Mouse (Mus musculus): ENCODE data around the gene Mkln1. TPM values are rescaled to one million over a fixed set of nuclear protein-coding genes. Genes with fewer than 3 reads are reported as not detected.

The Mkln1 gene
- polyA plus RNA-seq, 1 experiment from 2014 or later: 207 TPM

- H3K27ac ChIP-seq: no peak overlapping the region
- H3K27me3 ChIP-seq (ENCODE audit: poor library complexity, severe bottlenecking): no peaks in the 10 kb centered on the region
- no peak for DNase-seq (ENCODE audit: extremely low spot score, low spot score)
- no peaks in the 10 kb centered on the region; the same call in 1 of the 2 replicates for H3K4me1 ChIP-seq
- WGBS: 78% methylated on average over 5 of the region's 5 CpGs
- H3K36me3 ChIP-seq (replicated peaks): peaks cover 65% of the 10 kb centered on the region
- no peaks in the 10 kb centered on the region for H3K9me3 ChIP-seq
- H3K4me3 ChIP-seq: no peak overlapping the region
Measured at GRCm38 (mm10) chr6:31523039-31523438, 124.5 kb downstream of the Mkln1 start.

GRCm38 (mm10) chr6:31523657-31524056 is 125.1 kb downstream of the Mkln1 start:
- DNase-seq (ENCODE audit: extremely low spot score, low spot score): no peak
- 94% methylated on average over 4 of the region's 4 CpGs for WGBS
- no peaks in the 10 kb centered on the region for H3K9me3 ChIP-seq
- H3K4me3 ChIP-seq: no peak overlapping the region
- H3K27me3 ChIP-seq (ENCODE audit: poor library complexity, severe bottlenecking): no peaks in the 10 kb centered on the region
- no peak overlapping the region for H3K27ac ChIP-seq
- no peaks in the 10 kb centered on the region for H3K4me1 ChIP-seq
- peaks cover 69% of the 10 kb centered on the region for H3K36me3 ChIP-seq (replicated peaks)

GRCm38 (mm10) chr6:31524121-31524520 is 125.6 kb downstream of the Mkln1 start:
- Histone ChIP-seq H3K9me3 (no peaks in the 10 kb centered on the region), H3K27me3 (ENCODE audit: poor library complexity, severe bottlenecking) (no peaks in the 10 kb centered on the region), H3K36me3 (replicated peaks) (peaks cover 66% of the 10 kb centered on the region), H3K4me3 (no peak overlapping the region), H3K4me1 (no peaks in the 10 kb centered on the region), H3K27ac (no peak overlapping the region)
- no peak for DNase-seq (ENCODE audit: extremely low spot score, low spot score)
- WGBS: 93% methylated on average over 13 of the region's 13 CpGs

GRCm38 (mm10) chr6:31524647-31525046 is 126.1 kb downstream of the Mkln1 start:
- Histone ChIP-seq H3K27ac (no peak overlapping the region), H3K36me3 (replicated peaks) (peaks cover 65% of the 10 kb centered on the region), H3K4me3 (no peak overlapping the region), H3K9me3 (no peaks in the 10 kb centered on the region), H3K27me3 (ENCODE audit: poor library complexity, severe bottlenecking) (no peaks in the 10 kb centered on the region), H3K4me1 (no peaks in the 10 kb centered on the region)
- no peak for DNase-seq (ENCODE audit: extremely low spot score, low spot score)
- 92% methylated on average over 8 of the region's 8 CpGs for WGBS

GRCm38 (mm10) chr6:31525231-31525900 is 126.8 kb downstream of the Mkln1 start:
- DNase-seq (ENCODE audit: extremely low spot score, low spot score): peak; percentile 71
- H3K36me3 ChIP-seq (replicated peaks): peaks cover 62% of the 10 kb centered on the region
- H3K27me3 ChIP-seq (ENCODE audit: poor library complexity, severe bottlenecking): no peaks in the 10 kb centered on the region
- H3K9me3 ChIP-seq: no peaks in the 10 kb centered on the region
- H3K4me1 ChIP-seq: no peaks in the 10 kb centered on the region
- H3K4me3 ChIP-seq: no peak overlapping the region
- WGBS: 80% methylated on average over 6 of the region's 6 CpGs
- H3K27ac ChIP-seq: no peak overlapping the region

- no peak for DNase-seq (ENCODE audit: extremely low spot score, low spot score)
- peaks cover 57% of the 10 kb centered on the region for H3K36me3 ChIP-seq (replicated peaks)
Measured at GRCm38 (mm10) chr6:31526929-31527328, 128.4 kb downstream of the Mkln1 start.

GRCm38 (mm10) chr6:31527897-31528296 is 129.4 kb downstream of the Mkln1 start:
- Histone ChIP-seq H3K27me3 (ENCODE audit: poor library complexity, severe bottlenecking) (no peaks in the 10 kb centered on the region), H3K27ac (no peak overlapping the region), H3K4me3 (no peak overlapping the region), H3K36me3 (replicated peaks) (peaks cover 47% of the 10 kb centered on the region), H3K9me3 (no peaks in the 10 kb centered on the region), H3K4me1 (0 out of 2 replicates have a peak, but pooled peaks cover 6% of the 10 kb centered on the region)
- WGBS: 75% methylated on average over 7 of the region's 7 CpGs
- peak; percentile 40 for DNase-seq (ENCODE audit: extremely low spot score, low spot score)

More at GRCm38 (mm10) chr6:31526929-31527328, 128.4 kb downstream of the Mkln1 start:
- Histone ChIP-seq H3K4me1 (no peaks in the 10 kb centered on the region), H3K27ac (no peak overlapping the region), H3K9me3 (no peaks in the 10 kb centered on the region), H3K4me3 (no peak overlapping the region), H3K27me3 (ENCODE audit: poor library complexity, severe bottlenecking) (no peaks in the 10 kb centered on the region)
- 93% methylated on average over 5 of the region's 5 CpGs for whole genome bisulfite sequencing

- Histone ChIP-seq H3K27ac (no peak overlapping the region), H3K36me3 (replicated peaks) (peaks cover 43% of the 10 kb centered on the region), H3K9me3 (no peaks in the 10 kb centered on the region), H3K4me1 (0 out of 2 replicates have a peak, but pooled peaks cover 7% of the 10 kb centered on the region), H3K4me3 (no peak overlapping the region), H3K27me3 (ENCODE audit: poor library complexity, severe bottlenecking) (no peaks in the 10 kb centered on the region)
- WGBS: 94% methylated on average over 5 of the region's 5 CpGs
- no peak for DNase-seq (ENCODE audit: extremely low spot score, low spot score)
Measured at GRCm38 (mm10) chr6:31528339-31528738, 129.8 kb downstream of the Mkln1 start.

DNA sequence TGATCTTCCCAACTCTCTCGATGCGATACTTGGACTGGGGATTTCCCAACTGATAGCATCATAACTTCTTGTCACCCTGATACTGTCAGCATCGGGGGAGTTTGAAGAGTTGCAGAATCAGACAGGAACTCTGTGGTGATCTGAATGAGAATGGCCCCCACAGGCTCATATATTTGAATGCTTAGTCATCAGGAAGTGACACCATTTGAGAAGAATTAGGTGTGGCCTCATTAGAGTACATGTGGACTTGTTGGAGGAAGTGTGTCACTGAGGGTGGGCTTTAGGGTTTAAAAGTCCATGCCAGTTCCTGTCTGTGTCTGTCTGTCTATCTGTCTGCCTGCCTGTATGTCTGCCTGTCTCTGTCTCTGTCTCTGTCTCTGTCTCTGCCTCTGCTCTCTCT is 133.3 kb downstream of the Mkln1 start:
- no peaks in the 10 kb centered on the region for H3K27me3 ChIP-seq (ENCODE audit: poor library complexity, severe bottlenecking)
- WGBS: 96% methylated on average over 3 of the region's 3 CpGs
- no peak for DNase-seq (ENCODE audit: extremely low spot score, low spot score)
- 0 out of 2 replicates have a peak, but pooled peaks cover 7% of the 10 kb centered on the region for H3K4me1 ChIP-seq
- no peak overlapping the region for H3K27ac ChIP-seq
- H3K4me3 ChIP-seq: no peak overlapping the region
- no peaks in the 10 kb centered on the region for H3K9me3 ChIP-seq
- peaks cover 9% of the 10 kb centered on the region for H3K36me3 ChIP-seq (replicated peaks)

GRCm38 (mm10) chr6:31534705-31535104 is 136.2 kb downstream of the Mkln1 start:
- no peak for DNase-seq (ENCODE audit: extremely low spot score, low spot score)
- Histone ChIP-seq H3K4me1 (0 out of 2 replicates have a peak, but pooled peaks cover 7% of the 10 kb centered on the region), H3K4me3 (no peak overlapping the region), H3K27ac (no peak overlapping the region), H3K27me3 (ENCODE audit: poor library complexity, severe bottlenecking) (no peaks in the 10 kb centered on the region), H3K36me3 (replicated peaks) (no peaks in the 10 kb centered on the region), H3K9me3 (no peaks in the 10 kb centered on the region)
- WGBS: 92% methylated on average over 5 of the region's 5 CpGs

DNA sequence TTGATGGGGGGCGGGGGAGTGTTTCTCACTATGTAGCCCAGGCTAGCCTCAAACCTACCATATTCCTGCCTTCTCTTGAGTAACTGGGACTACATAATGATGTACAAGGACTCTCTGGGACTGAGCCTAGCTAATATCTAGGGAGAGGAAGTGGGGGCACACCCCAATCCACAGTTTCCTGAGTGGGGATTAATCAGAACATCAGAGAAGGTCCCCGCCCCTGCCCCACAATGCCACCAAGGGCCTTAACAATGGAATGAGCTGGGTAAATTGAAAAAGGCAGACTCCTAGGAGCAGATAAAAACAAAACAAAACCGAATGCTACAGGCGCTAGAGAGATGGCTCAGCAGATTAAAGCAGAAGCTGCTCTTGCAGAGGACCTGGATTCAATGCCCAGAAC is 138.7 kb downstream of the Mkln1 start:
- WGBS: 77% methylated on average over 4 of the region's 4 CpGs

GRCm38 (mm10) chr6:31538112-31538511 is 139.6 kb downstream of the Mkln1 start:
- DNase-seq (ENCODE audit: extremely low spot score, low spot score): no peak
- Histone ChIP-seq H3K9me3 (no peaks in the 10 kb centered on the region), H3K4me3 (no peak overlapping the region), H3K27me3 (ENCODE audit: poor library complexity, severe bottlenecking) (no peaks in the 10 kb centered on the region), H3K27ac (no peak overlapping the region), H3K36me3 (replicated peaks) (0 out of 2 replicates have a peak, but pooled peaks cover 13% of the 10 kb centered on the region), H3K4me1 (no peaks in the 10 kb centered on the region)
- 95% methylated on average over 1 of the region's 1 CpGs for WGBS

More for the DNA sequence above, 138.7 kb downstream of the Mkln1 start:
- no peaks in the 10 kb centered on the region for H3K9me3 ChIP-seq
- 0 out of 2 replicates have a peak, but pooled peaks cover 7% of the 10 kb centered on the region for H3K4me1 ChIP-seq
- no peak overlapping the region for H3K27ac ChIP-seq
- no peaks in the 10 kb centered on the region for H3K27me3 ChIP-seq (ENCODE audit: poor library complexity, severe bottlenecking)
- H3K36me3 ChIP-seq (replicated peaks): 0 out of 2 replicates have a peak, but pooled peaks cover 13% of the 10 kb centered on the region
- no peak for DNase-seq (ENCODE audit: extremely low spot score, low spot score)
- no peak overlapping the region for H3K4me3 ChIP-seq

DNA sequence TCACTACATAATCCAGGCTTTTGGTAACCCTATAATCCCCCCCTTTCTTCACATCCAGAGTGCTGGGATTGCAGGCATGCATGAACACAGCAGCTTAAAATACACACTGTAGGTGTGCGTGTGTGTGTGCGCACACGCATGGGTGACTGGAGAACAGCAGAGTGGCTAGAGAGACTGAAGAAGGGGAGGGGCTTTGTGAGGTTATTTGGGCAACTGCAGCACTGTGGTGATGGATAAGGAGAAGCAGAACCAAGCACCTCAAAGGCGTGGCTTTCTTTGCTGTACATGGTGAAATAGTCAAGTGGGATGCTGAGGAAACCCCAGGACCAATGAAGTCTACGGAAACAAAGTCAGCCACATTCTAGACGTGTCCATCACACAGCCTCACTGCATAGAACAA is 141.5 kb downstream of the Mkln1 start:
- H3K27ac ChIP-seq: no peak overlapping the region
- H3K4me1 ChIP-seq: peaks cover 7% of the 10 kb centered on the region; the same call in 1 of the 2 replicates
- no peaks in the 10 kb centered on the region for H3K9me3 ChIP-seq
- DNase-seq (ENCODE audit: extremely low spot score, low spot score): no peak
- no peak overlapping the region for H3K4me3 ChIP-seq
- H3K27me3 ChIP-seq (ENCODE audit: poor library complexity, severe bottlenecking): no peaks in the 10 kb centered on the region
- 93% methylated on average over 6 of the region's 6 CpGs for WGBS
- H3K36me3 ChIP-seq (replicated peaks): peaks cover 18% of the 10 kb centered on the region

Measured in forebrain, embryonic 10.5 days (tissue).